Mouse (Mus musculus): ENCODE results near the gene Robo2.

Robo2 gene

DNA sequence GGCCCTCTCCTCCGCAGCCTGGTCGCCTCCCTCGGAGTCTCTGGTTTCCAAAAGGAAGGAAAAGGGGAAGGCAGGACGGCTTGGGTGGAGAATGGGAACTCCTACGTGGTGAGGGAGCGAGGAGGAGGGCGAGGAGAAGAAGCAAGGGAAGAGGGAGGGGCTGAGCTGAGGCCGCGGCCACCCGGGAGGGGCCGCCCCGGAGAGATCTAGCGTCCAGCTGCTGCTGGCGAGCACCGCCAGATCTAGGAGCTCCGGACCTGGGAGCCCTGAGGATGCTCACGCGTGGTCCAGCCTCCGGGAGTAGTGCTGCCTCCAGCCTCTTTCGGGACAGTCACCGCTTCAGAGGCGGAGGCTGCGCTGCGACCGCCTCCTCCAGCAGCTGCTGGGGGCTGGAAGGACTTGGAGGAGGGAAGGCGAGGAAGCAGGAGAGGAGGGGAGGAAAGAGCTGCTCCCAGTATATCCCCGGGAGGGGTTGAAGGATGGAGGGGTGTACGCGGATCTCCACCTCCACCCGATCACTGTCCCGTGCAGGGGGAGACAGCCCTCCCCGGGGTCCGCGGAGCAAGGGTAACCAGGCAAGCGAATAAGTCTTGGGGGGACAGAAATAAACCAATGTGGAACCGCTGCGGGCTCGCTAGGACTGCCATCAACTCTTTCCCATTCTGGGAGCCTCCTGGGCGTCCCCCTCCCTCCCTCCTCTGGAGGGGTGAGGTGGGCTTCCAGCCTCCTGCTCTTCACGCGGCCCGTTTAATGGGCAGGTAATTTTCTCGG lies at the start of gene Robo2:
TSS of gene Robo2 (minus strand) at position 345 of the 771 bp plus-strand sequence.
- peak; percentile 50 to 68 for DNase-seq (ENCODE audit: low spot score in 2 of 2)

DNA sequence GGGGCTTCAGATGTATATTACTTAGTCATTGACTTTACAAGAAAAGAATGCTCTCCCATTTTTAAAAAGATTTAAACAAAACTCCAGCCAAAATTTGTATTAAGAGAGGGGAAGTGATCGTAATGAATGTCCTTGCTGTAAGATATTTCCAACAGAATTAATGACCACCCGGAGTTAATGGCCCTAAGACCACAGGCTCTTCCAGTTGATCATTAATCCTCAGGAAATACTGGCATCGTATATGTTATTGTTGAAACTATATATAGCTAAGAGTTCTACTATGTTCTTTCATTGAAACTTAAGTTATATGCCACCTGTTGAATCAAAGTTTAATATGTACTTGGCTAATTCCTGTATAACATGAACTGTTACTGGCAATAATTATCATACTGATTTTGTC lies 46.5 kb upstream of the Robo2 start:
- no peak for DNase-seq (ENCODE audit: low spot score in 2 of 2)

GRCm38 (mm10) chr16:74457736-74458135 lies 46.1 kb upstream of the Robo2 start:
- DNase-seq (ENCODE audit: low spot score in 2 of 2) = no peak

GRCm38 (mm10) chr16:74456808-74457470 lies 45.3 kb upstream of the Robo2 start:
- DNase-seq (ENCODE audit: low spot score in 2 of 2) = no peak

DNA sequence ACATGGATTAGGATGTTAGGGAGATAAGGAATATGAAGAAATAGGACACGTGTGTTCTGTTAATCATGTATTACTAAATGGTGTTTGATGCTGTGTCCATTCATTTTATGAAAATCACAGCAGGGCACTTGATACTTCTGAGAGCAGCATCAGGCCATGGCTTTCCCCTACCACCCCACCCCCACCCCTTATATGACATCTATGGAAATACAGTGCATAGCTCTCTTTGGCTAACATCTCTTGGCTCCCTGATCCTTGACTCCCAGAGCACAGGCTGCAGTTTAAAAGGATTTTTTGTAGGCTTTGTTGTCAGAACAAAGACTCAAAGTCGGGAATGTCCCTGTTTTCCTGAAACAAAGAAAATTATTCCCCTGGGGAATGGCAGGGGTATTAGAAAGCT lies 43.6 kb upstream of the Robo2 start:
- no peak for DNase-seq (ENCODE audit: low spot score in 2 of 2)

DNA sequence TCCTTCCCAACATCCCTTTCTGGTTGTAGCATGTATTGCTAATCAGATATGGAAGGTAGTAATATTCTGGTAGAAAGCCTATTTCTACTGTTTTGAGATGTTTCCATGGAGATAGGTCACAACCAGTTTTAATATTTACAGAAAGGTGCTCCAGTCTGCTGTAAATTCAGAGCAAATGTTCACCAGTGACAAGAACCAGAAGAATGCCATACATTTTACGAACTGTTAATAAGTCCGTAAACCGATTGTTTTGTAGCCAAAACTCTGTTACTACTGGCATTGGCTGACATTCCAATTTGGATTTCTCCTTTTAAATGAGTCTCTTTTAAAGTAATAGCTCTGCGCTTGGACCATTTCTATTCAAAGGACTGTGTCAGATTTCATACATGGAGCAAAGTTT lies 36.4 kb upstream of the Robo2 start:
- DNase-seq (ENCODE audit: low spot score in 2 of 2) = no peak

DNA sequence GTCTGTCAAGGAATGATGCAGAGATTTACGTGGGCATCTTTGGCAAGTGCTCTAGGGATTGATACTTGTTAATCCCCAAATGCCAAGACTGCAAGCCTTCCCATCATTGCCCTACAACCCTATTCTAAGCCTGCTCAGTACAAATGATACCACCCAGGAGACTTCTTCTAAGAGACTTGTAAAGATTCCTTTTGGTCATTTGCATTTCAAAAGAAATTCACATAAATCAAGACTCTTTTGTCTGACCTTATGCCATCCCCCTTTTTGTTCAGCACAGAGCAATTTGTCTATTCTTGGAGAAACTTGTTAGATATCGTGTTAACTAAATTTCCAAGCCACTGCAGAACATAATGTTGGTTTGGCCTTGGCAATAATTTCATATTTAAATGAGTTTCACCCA lies 15.4 kb upstream of the Robo2 start:
- DNase-seq (ENCODE audit: low spot score in 2 of 2) = no peak

GRCm38 (mm10) chr16:74420324-74420723 lies 8.7 kb upstream of the Robo2 start:
- DNase-seq (ENCODE audit: low spot score in 2 of 2) = no peak

GRCm38 (mm10) chr16:74412471-74413291 lies 1.1 kb upstream of the Robo2 start:
- DNase-seq (ENCODE audit: low spot score in 2 of 2) = peak; percentile 19 to 44

GRCm38 (mm10) chr16:74411021-74411420 lies 604 bp downstream of the Robo2 start:
- DNase-seq (ENCODE audit: low spot score in 2 of 2) = no peak

DNA sequence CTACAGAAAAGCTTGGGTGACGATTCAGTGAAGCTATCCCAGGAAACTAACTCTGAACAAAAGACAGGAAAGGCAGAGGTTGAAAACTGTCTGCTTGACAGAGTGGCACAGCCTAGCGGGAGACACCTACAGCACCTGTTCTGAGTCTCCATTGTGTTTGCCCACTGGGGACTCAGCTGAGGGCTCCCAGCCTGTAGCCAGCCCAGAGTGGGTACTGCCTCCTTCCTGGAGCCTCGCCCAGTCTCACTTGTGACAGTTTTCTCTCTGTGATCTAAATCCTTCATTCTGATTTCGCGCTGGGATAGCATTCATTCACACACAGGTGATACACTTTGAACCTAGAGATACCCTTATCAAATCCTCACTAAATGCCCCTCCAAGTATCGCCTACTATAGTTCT lies 1.5 kb downstream of the Robo2 start:
- DNase-seq (ENCODE audit: low spot score in 2 of 2) = peak in 1 of 2 experiments; percentile 16

GRCm38 (mm10) chr16:74409548-74409947 lies 2.1 kb downstream of the Robo2 start:
- no peak for DNase-seq (ENCODE audit: low spot score in 2 of 2)

- no peak for DNase-seq (ENCODE audit: low spot score in 2 of 2)
Measured at GRCm38 (mm10) chr16:74408566-74408965, 3.1 kb downstream of the Robo2 start.

DNA sequence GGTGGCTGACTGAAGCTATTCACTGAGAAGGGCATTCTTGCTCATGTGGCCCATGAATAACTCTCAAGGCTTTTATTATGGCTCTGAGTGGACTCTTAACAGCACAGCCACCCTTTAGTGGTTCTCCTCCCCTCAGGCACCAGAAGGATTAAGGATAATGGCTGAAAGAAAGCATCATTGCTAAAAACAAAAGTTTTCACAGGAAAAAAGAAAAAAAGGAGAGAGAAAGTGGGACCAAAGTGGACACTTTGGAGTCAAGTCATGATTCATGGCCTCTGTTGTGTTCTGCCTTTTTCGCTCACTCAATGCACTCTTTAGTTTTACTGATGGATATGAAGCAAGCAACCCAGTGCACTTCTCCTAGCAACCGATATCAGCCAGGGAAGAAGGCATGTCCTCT lies 14.3 kb downstream of the Robo2 start:
- no peak for DNase-seq (ENCODE audit: low spot score in 2 of 2)

GRCm38 (mm10) chr16:74395678-74396077 lies 15.9 kb downstream of the Robo2 start:
- DNase-seq (ENCODE audit: low spot score in 2 of 2) = no peak

DNA sequence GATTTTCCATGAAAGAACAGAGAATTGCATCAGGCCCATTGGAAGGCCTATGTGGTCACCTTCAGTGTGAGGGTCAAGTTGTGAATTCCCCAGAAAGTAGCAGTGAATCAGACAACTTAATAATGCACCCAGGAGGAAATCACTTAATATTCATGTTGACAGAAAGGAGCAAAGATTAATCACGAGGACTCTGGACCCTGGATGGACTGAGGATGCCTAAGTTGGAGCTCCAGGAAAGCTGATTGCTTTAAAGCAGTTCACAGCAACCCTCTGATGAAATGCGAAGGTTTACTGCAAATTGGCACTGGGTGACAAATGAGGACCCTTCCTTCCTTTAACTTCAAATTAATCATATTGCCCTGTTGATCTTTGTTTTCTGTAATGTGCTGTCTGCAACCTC lies 32.2 kb downstream of the Robo2 start:
- DNase-seq (ENCODE audit: low spot score in 2 of 2) = no peak

DNA sequence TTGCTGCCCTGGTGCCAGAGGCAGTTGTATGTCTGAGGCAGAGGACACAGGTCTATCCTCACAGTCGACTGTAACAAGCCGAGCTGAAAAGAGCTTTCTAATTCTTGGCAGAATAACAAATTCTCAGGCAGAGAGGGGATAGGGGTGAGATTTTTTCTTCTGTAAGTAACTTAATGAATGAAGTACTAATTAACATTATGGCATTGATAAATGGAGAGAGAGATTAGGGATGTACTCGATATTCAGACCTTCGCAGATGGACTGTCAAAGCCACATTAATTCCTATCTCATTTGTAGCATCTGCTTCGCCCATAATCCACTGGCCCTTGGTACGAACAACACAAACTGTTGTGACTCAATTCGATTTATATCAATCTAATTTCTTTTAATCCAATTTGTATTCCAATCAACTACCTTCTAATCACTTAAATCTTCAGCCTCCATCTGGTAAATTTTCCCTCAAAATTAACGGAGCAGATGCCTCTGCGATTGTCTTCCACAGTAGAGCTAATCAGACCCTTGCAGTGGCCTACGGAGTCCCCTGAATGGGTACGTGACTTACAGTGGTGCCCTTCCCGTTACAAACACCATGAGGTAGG lies 36.2 kb downstream of the Robo2 start:
- DNase-seq (ENCODE audit: low spot score in 2 of 2) = no peak

- no peak for DNase-seq (ENCODE audit: low spot score in 2 of 2)
Measured at GRCm38 (mm10) chr16:74374540-74374939, 37.1 kb downstream of the Robo2 start.

- no peak for DNase-seq (ENCODE audit: low spot score in 2 of 2)
Measured at GRCm38 (mm10) chr16:74373407-74373806, 38.2 kb downstream of the Robo2 start.

- no peak for DNase-seq (ENCODE audit: low spot score in 2 of 2)
Measured at GRCm38 (mm10) chr16:74372876-74373275, 38.7 kb downstream of the Robo2 start.

DNA sequence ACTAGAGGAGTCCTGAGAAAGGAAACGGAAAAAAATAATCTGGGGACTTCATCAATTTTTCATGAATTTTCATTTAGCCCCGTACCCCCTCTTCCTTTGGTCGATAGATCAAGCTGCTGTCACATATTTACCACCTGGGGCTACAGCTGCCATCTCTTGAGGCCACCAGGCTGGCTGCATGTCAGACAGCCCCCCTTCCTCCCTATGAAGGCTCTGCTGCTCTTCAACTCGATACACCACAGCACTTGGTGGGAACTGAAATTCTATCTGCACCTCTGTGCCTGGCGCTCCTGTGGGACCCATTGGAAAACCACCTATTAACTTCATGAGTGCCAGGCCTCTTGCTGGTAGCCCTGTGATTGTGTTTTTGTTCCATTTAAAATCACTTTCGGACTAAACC lies 63.2 kb downstream of the Robo2 start:
- DNase-seq (ENCODE audit: low spot score in 2 of 2) = no peak

DNA sequence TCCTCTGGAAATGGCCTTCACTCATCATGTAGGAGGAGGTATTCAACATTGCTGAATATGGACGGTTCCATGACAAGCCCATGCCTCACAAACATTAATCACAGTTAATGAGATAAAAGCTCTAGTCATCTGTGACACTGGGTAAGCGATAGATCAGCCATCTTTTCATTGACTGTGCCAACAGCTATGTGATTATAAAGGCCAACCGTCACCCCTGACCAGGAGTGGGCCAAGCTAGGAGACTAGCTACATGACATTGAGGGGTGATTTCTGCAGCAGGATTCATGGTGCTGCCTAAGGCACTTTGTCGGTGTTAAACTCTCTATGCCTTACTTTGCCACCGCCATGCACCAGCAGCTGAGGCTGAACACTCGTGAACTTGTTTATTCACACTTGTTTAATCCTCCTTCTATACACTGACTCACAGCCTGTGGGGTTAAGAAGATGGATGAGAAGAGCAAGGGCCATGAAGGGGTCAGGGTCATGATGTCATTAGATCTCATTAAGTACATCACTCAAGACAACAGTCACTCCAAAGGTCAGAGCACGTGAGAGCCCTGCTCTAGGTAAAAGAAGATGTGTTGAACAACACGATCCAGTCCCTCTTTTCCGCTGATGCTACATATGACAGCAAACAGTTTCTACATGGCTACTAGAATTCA lies 72.5 kb downstream of the Robo2 start:
- no peak for DNase-seq (ENCODE audit: low spot score in 2 of 2)
